ENCODE assay signal across 9 mouse cellular contexts in the genomic region with DNA sequence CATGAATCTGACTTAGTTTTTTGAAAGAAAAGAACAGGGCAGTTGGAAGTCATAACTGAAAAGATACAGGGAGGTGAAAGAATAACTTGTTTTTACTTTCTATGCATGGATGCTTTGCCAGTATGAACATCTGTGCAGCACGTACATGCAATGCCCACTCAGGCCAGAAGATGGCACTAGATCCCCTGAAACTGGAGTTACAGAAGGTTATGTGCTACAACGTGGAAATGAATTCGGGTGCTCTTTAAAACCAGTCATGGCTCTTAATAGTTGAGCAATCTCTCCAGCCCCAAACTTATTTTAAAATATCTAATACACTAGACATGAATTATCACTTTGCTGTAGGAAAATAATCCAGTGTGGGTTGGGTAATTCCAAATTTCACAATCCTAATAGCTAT.
A peak's percentile ranks its signal among the peaks of the same experiment; 100 is the strongest.
DNase-seq lines count a peak whose midpoint lies in the region; ATAC-seq and TF ChIP-seq lines count a peak whose summit lies in the region.
"Had no signal": no experiment of that assay in that cellular context is flagged by ENCODE, and none has a peak within 500 bp of the region (broad histone marks: within the 10 kb centered on the region; RNA-seq: fewer than 3 reads in every experiment).

No protein-coding gene starts in this region.

- no peak for TF ChIP-seq EP300 in liver, embryonic 14.5 days (IDR thresholded peaks at IDR 0.05; ENCODE audit: low read depth)

- H3K9ac ChIP-seq in liver, embryonic 14.5 days (replicated peaks), result no peak overlapping the region
- H3K9ac ChIP-seq: embryonic facial prominence, embryonic 12.5 days had no signal

- H3K9me3 ChIP-seq in liver, embryonic 14.5 days (ENCODE audit: control insufficient read depth, low read length), result no peaks in the 10 kb centered on the region
- H3K9me3 ChIP-seq: embryonic facial prominence, embryonic 12.5 days had no signal

- 12% methylated on average over 3 of the region's 3 CpGs for WGBS in liver, embryonic 14.5 days (ENCODE audit: insufficient replicate concordance)

- no peak overlapping the region for H3K27ac ChIP-seq in liver, embryonic 14.5 days
- H3K27ac ChIP-seq: embryonic facial prominence, embryonic 12.5 days had no signal

- TF ChIP-seq CTCF in liver, embryonic 14.5 days (IDR thresholded peaks at IDR 0.05; ENCODE audit: low read depth), result peak; percentile 80

- no peak overlapping the region for H3K4me3 ChIP-seq in liver, embryonic 14.5 days (ENCODE audit: insufficient read depth in 1 of 2, low read depth in 2 of 2, low read length in 2 of 2)
- H3K4me3 ChIP-seq: embryonic facial prominence, embryonic 12.5 days had no signal

- H3K36me3 ChIP-seq in liver, embryonic 14.5 days (replicated peaks; ENCODE audit: control insufficient read depth, insufficient read depth, low read depth), result no peaks in the 10 kb centered on the region
- H3K36me3 ChIP-seq: embryonic facial prominence, embryonic 12.5 days had no signal

- H3K4me1 ChIP-seq in liver, embryonic 14.5 days (replicated peaks; ENCODE audit: control insufficient read depth in 2 of 2, insufficient read depth in 2 of 2, low read length in 1 of 2), result no peaks in the 10 kb centered on the region
- H3K4me1 ChIP-seq: embryonic facial prominence, embryonic 12.5 days had no signal

- ATAC-seq in granulocyte monocyte progenitor cell, adult 5-6 weeks (replicated peaks; ENCODE audit: poor library complexity, severe bottlenecking), result peak; percentile 93
- no peak for ATAC-seq in liver, embryonic 14.5 days (ENCODE audit: insufficient read depth)

- peak; percentile 76 to 77 for DNase-seq in B cell, adult 2 months
- peak; percentile 66 for DNase-seq in adrenal gland, adult 8-10 months
- peak; percentile 65 for DNase-seq in embryo, embryonic 11.5 days (ENCODE audit: low read depth, low spot score)
- DNase-seq in kidney, postnatal 14 days, result peak; percentile 92
- peak; percentile 11 to 22 (median 18) for DNase-seq in liver, embryonic 14.5 days (ENCODE audit: low read depth in 3 of 3, low spot score in 3 of 3)
- DNase-seq in retina, adult 2 months (ENCODE audit: low read depth, low spot score), result peak; percentile 38
- peak; percentile 83 for DNase-seq in thymus, postnatal 4 days

- H3K27me3 ChIP-seq in liver, embryonic 14.5 days (ENCODE audit: control insufficient read depth, insufficient read depth, low read length), result no peaks in the 10 kb centered on the region
- H3K27me3 ChIP-seq: embryonic facial prominence, embryonic 12.5 days had no signal

- H3K4me2 ChIP-seq in liver, embryonic 14.5 days (ENCODE audit: low read depth), result no peak overlapping the region
- H3K4me2 ChIP-seq: embryonic facial prominence, embryonic 12.5 days had no signal

Comparison
In these comparisons a context has a peak if more than half of its experiments do, and no peak if none do; other contexts are left out.
1. DNase-seq: peak in every context shown above with its lines; median percentile 92 in kidney, postnatal 14 days; 83 in thymus, postnatal 4 days; 76 in B cell, adult 2 months; 66 in adrenal gland, adult 8-10 months; 65 in embryo, embryonic 11.5 days; 38 in retina, adult 2 months; 18 in liver, embryonic 14.5 days.